ENCODE assay signal across 9 mouse cellular contexts in genomic region chr19:17124034-17124735, GRCm38 (mm10).
DNase-seq lines count a peak whose midpoint lies in the region; ATAC-seq and TF ChIP-seq lines count a peak whose summit lies in the region.
"Had no signal": no experiment of that assay in that cellular context is flagged by ENCODE, and none has a peak within 500 bp of the region (broad histone marks: within the 10 kb centered on the region; RNA-seq: fewer than 3 reads in every experiment).

No protein-coding gene starts in this region.

- WGBS in heart, embryonic 10.5 days, result 61% methylated on average over 12 of the region's 12 CpGs
- WGBS in cerebellum, adult 2 months, result 68% methylated on average over 12 of the region's 12 CpGs
- WGBS in forebrain, postnatal 0 days, result 68% methylated on average over 12 of the region's 12 CpGs
- WGBS in midbrain, embryonic 11.5 days, result 68% methylated on average over 12 of the region's 12 CpGs

- peak; percentile 27 for TF ChIP-seq CTCF in ES-Bruce4 (IDR thresholded peaks at IDR 0.05; ENCODE audit: low read depth, low read length)
- peak; percentile 61 for TF ChIP-seq CTCF in cerebellum, adult 2 months (IDR thresholded peaks at IDR 0.05; ENCODE audit: borderline replicate concordance, insufficient read depth, low read depth, low read length)
- peak; percentile 86 for TF ChIP-seq CTCF in forebrain, postnatal 0 days (IDR thresholded peaks at IDR 0.05; ENCODE audit: low read depth)

- peak; percentile 29 for DNase-seq in heart, adult 8-10 months (ENCODE audit: low spot score)
- DNase-seq in heart, embryonic 10.5 days (ENCODE audit: low spot score), result no peak
- peak; percentile 66 to 70 for DNase-seq in cerebellum, adult 2 months
- peak; percentile 79 for DNase-seq in forebrain, postnatal 0 days
- DNase-seq in layer of hippocampus, postnatal 10 days (ENCODE audit: low spot score in 2 of 2), result peak; percentile 63 to 74
- DNase-seq in midbrain, embryonic 11.5 days (ENCODE audit: low spot score, missing footprints), result no peak
- DNase-seq in spleen, postnatal 4 days (ENCODE audit: low spot score in 2 of 2), result peak; percentile 27 to 71

- H3K4me2 ChIP-seq in forebrain, postnatal 0 days (ENCODE audit: low read depth), result no peak overlapping the region
- no peak overlapping the region for H3K4me2 ChIP-seq in midbrain, embryonic 11.5 days
- H3K4me2 ChIP-seq: limb, embryonic 15.5 days had no signal

- no peaks in the 10 kb centered on the region for H3K9me3 ChIP-seq in heart, embryonic 10.5 days
- H3K9me3 ChIP-seq in ES-Bruce4 (replicated peaks; ENCODE audit: control insufficient read depth, insufficient read depth, low read length, poor library complexity, severe bottlenecking), result no peaks in the 10 kb centered on the region
- no peaks in the 10 kb centered on the region for H3K9me3 ChIP-seq in forebrain, postnatal 0 days (ENCODE audit: low read length)
- H3K9me3 ChIP-seq in midbrain, embryonic 11.5 days (ENCODE audit: control insufficient read depth, low read length), result no peaks in the 10 kb centered on the region
- H3K9me3 ChIP-seq: limb, embryonic 15.5 days had no signal

- no peak overlapping the region for H3K27ac ChIP-seq in heart, embryonic 10.5 days
- H3K27ac ChIP-seq in ES-Bruce4 (ENCODE audit: insufficient read depth, low read length), result no peak overlapping the region
- H3K27ac ChIP-seq in cerebellum, adult 2 months (ENCODE audit: insufficient read depth, low read length), result no peak overlapping the region
- H3K27ac ChIP-seq in forebrain, postnatal 0 days (ENCODE audit: low read depth, low read length), result no peak overlapping the region
- H3K27ac ChIP-seq in midbrain, embryonic 11.5 days (ENCODE audit: low read depth, low read length), result no peak overlapping the region
- H3K27ac ChIP-seq: limb, embryonic 15.5 days had no signal

- no peak overlapping the region for H3K9ac ChIP-seq in ES-Bruce4 (ENCODE audit: low read depth, poor library complexity, severe bottlenecking)
- no peak overlapping the region for H3K9ac ChIP-seq in forebrain, postnatal 0 days
- no peak overlapping the region for H3K9ac ChIP-seq in midbrain, embryonic 11.5 days (ENCODE audit: low read length)
- H3K9ac ChIP-seq: limb, embryonic 15.5 days had no signal

- H3K4me3 ChIP-seq in heart, embryonic 10.5 days, result no peak overlapping the region
- H3K4me3 ChIP-seq in ES-Bruce4 (ENCODE audit: low read depth, low read length), result no peak overlapping the region
- H3K4me3 ChIP-seq in cerebellum, adult 2 months (replicated peaks; ENCODE audit: insufficient read depth, low read depth, low read length), result no peak overlapping the region
- no peak overlapping the region for H3K4me3 ChIP-seq in forebrain, postnatal 0 days (ENCODE audit: low read depth, low read length)
- H3K4me3 ChIP-seq in midbrain, embryonic 11.5 days (ENCODE audit: low read depth, low read length), result no peak overlapping the region
- H3K4me3 ChIP-seq: limb, embryonic 15.5 days had no signal

- no peaks in the 10 kb centered on the region; the same call in 1 of the 2 replicates for H3K27me3 ChIP-seq in heart, embryonic 10.5 days (ENCODE audit: insufficient read depth, poor library complexity, severe bottlenecking)
- H3K27me3 ChIP-seq in ES-Bruce4 (ENCODE audit: control insufficient read depth, insufficient read depth, low read length, poor library complexity, severe bottlenecking), result no peaks in the 10 kb centered on the region
- no peaks in the 10 kb centered on the region for H3K27me3 ChIP-seq in cerebellum, adult 2 months (ENCODE audit: control insufficient read depth, insufficient read depth, low read length)
- H3K27me3 ChIP-seq in forebrain, postnatal 0 days (ENCODE audit: insufficient read depth, low read length), result no peaks in the 10 kb centered on the region
- H3K27me3 ChIP-seq in midbrain, embryonic 11.5 days (ENCODE audit: control insufficient read depth, insufficient read depth, low read length), result no peaks in the 10 kb centered on the region

- no peaks in the 10 kb centered on the region for H3K4me1 ChIP-seq in heart, embryonic 10.5 days
- H3K4me1 ChIP-seq in ES-Bruce4 (ENCODE audit: control insufficient read depth, insufficient read depth, low read length), result no peaks in the 10 kb centered on the region
- H3K4me1 ChIP-seq in cerebellum, adult 2 months (ENCODE audit: control insufficient read depth, insufficient read depth, low read length), result no peaks in the 10 kb centered on the region; the same call in 1 of the 2 replicates
- no peaks in the 10 kb centered on the region for H3K4me1 ChIP-seq in forebrain, postnatal 0 days (ENCODE audit: insufficient read depth)
- H3K4me1 ChIP-seq in midbrain, embryonic 11.5 days (ENCODE audit: control insufficient read depth, insufficient read depth, low read length), result no peaks in the 10 kb centered on the region
- H3K4me1 ChIP-seq: limb, embryonic 15.5 days had no signal

- TF ChIP-seq POLR2A in ES-Bruce4 (IDR thresholded peaks at IDR 0.05; ENCODE audit: insufficient read depth, low read length), result no peak
- no peak for TF ChIP-seq POLR2A in cerebellum, adult 2 months (IDR thresholded peaks at IDR 0.05; ENCODE audit: borderline replicate concordance, insufficient read depth, low read length)

- H3K36me3 ChIP-seq in heart, embryonic 10.5 days, result no peaks in the 10 kb centered on the region
- H3K36me3 ChIP-seq in ES-Bruce4 (ENCODE audit: control insufficient read depth, insufficient read depth, low read length, poor library complexity, severe bottlenecking), result no peaks in the 10 kb centered on the region
- H3K36me3 ChIP-seq in forebrain, postnatal 0 days (ENCODE audit: insufficient read depth), result no peaks in the 10 kb centered on the region
- no peaks in the 10 kb centered on the region for H3K36me3 ChIP-seq in midbrain, embryonic 11.5 days (ENCODE audit: control insufficient read depth, insufficient read depth, low read length)
- H3K36me3 ChIP-seq: limb, embryonic 15.5 days had no signal

- TF ChIP-seq EP300 in ES-Bruce4 (IDR thresholded peaks at IDR 0.05; ENCODE audit: insufficient read depth, low read depth, low read length), result no peak

- ATAC-seq in forebrain, postnatal 0 days, result peak; percentile 77
- peak; percentile 50 for ATAC-seq in midbrain, embryonic 11.5 days (ENCODE audit: low FRiP score)

Comparison
In these comparisons a context has a peak if more than half of its experiments do, and no peak if none do; other contexts are left out.
1. DNase-seq: peak in heart, adult 8-10 months (single experiment), cerebellum, adult 2 months (2 of 2), forebrain, postnatal 0 days (single experiment), layer of hippocampus, postnatal 10 days (2 of 2) and spleen, postnatal 4 days (2 of 2); none in heart, embryonic 10.5 days (single experiment) and midbrain, embryonic 11.5 days (single experiment).
2. CTCF ChIP-seq: peak in every context shown above with its lines; median percentile 86 in forebrain, postnatal 0 days; 61 in cerebellum, adult 2 months; 27 in ES-Bruce4.